Mouse (Mus musculus): Measurements from ENCODE around the gene Card6.

DNA sequence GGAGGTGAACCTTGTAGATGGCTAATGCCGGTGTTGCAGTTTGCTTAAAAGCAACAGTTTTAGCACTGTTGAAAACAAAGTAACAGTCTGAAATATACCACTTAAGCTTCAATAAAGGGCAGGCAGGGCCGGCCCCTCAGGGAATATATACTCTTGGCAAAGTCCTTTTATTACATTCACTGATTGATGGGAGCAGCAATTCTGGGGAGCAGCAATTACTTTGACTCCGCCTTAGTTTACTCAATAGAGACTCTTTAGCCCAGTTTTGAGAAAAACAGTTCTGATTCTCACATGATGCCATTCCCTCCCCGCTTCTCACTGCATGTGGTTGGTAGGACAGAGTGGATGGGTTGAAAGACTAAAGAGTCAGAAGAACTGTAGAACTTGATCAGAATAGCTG lies 40.8 kb upstream of the Card6 start:
- TF ChIP-seq CTCF (IDR thresholded peaks at IDR 0.05; ENCODE audit: extremely low read depth, insufficient read length, insufficient replicate concordance, low read depth, low read length): no peak
- TF ChIP-seq POLR2A (IDR thresholded peaks at IDR 0.05; ENCODE audit: low read depth, low read length): no peak
